Mouse (Mus musculus) limb, embryonic 14.5 days (tissue): ENCODE data around the gene Arrdc1. TPM values are rescaled to one million over a fixed set of nuclear protein-coding genes. Genes with fewer than 3 reads are reported as not detected.

Experiments
- ATAC-seq: fragments of 200-750 bp; cut with Nextera tagmentation; 2 replicates; pipeline ENCODE4 v1.8.0; 2017; ENCODE audit warnings: low read depth, moderate number of reproducible peaks, moderate TSS enrichment; ENCODE audit not compliant: low FRiP score
- DNase-seq: peaks from one replicate; pipeline ENCODE4 v3.0.0-alpha.2; 2015; ENCODE audit warnings: low spot score
- H3K27ac ChIP-seq: fragments of 300-500 bp; sonication (generic); replicated peaks from 2 replicates; pipeline ENCODE4 v1.5.1; 2014; ENCODE audit warnings: low read depth, mild to moderate bottlenecking, low read length, moderate library complexity, mixed read lengths
- H3K27me3 ChIP-seq: fragments of 300-500 bp; sonication (generic); 2 replicates; pipeline ENCODE4 v1.6.1; 2014; ENCODE audit warnings: low read length, mixed read lengths; ENCODE audit not compliant: control insufficient read depth, insufficient read depth
- H3K36me3 ChIP-seq: fragments of 300-500 bp; sonication (generic); 2 replicates; pipeline ENCODE4 v1.6.1; 2014; ENCODE audit warnings: mild to moderate bottlenecking, low read length, moderate library complexity, mixed read lengths; ENCODE audit not compliant: control insufficient read depth, insufficient read depth
- H3K4me1 ChIP-seq: fragments of 300-500 bp; sonication (generic); 2 replicates; pipeline ENCODE4 v1.6.1; 2014; ENCODE audit warnings: antibody characterized with exemption, low read length, mixed read lengths; ENCODE audit not compliant: control insufficient read depth, insufficient read depth
- H3K4me2 ChIP-seq: fragments of 300-500 bp; sonication (generic); replicated peaks from 2 replicates; pipeline ENCODE4 v1.6.1; 2014; ENCODE audit warnings: low read depth, mild to moderate bottlenecking, low read length, moderate library complexity; ENCODE audit not compliant: severe bottlenecking
- H3K4me3 ChIP-seq: fragments of 300-500 bp; sonication (generic); replicated peaks from 2 replicates; pipeline ENCODE4 v1.5.1; 2014; ENCODE audit warnings: low read length
- H3K9ac ChIP-seq: fragments of 300-500 bp; sonication (generic); 2 replicates; pipeline ENCODE4 v1.6.1; 2014; ENCODE audit warnings: mild to moderate bottlenecking, low read depth, low read length, moderate library complexity; ENCODE audit not compliant: severe bottlenecking
- H3K9me3 ChIP-seq: fragments of 300-500 bp; sonication (generic); 2 replicates; pipeline ENCODE4 v1.6.1; 2016; ENCODE audit warnings: low read length; ENCODE audit not compliant: control insufficient read depth
- POLR2A ChIP-seq: fragments of 200-500 bp; IDR thresholded peaks from 2 replicates; pipeline ENCODE4 v1.8.0; 2012; ENCODE audit warnings: inconsistent platforms, mild to moderate bottlenecking, moderate library complexity, borderline replicate concordance; ENCODE audit not compliant: insufficient read depth, insufficient read length; ENCODE audit errors: extremely low read depth
- WGBS: fragments of 180-500 bp; shearing (Covaris S2); extraction: QIAGEN DNeasy Blood & Tissue Kit; methylation state at CpG from one replicate; pipeline ENCODE4 v1.1.7; 2014; 5-methylcytosine and 5-hydroxymethylcytosine counted together
- polyA plus RNA-seq, 2 experiments: library from polyadenylated mRNA; depleted of rRNA in 1 of 2; stranded (reverse) in 1 of 2; unstranded in 1 of 2; fragments of >200 nt; fragmentation: Nextera tagmentation in 1 of 2; extraction: Ambion mirVana in 1 of 2; gene quantifications; 2 replicates each; pipeline versions ENCODE4 v1.2.1 to v1.2.3; 2012 to 2014

The Arrdc1 gene
- polyA plus RNA-seq, 2 experiments: 34.1 to 65.0 TPM

DNA sequence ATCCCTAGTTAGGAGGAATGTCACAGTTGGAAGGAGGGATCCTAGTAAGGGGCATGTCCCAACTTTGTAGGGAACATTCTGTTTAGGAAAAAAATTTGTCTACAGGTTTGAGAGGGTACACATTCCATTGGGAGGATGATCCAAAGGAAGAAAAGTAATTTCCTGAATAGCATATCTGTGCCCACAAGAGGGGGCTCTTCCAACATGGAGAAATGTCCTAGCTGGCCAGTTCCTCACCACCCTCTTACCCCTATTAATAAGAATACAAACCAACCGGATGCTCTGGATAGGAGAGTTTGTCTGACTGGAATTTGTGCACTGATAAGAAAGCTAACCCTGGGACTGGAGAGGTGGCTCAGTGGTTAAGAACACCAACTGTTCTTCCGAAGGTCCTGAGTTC, 11.5 kb downstream of the Arrdc1 start:
- no peaks in the 10 kb centered on the region for H3K4me1 ChIP-seq
- H3K9me3 ChIP-seq: no peaks in the 10 kb centered on the region
- TF ChIP-seq POLR2A: no peak
- WGBS: 54% methylated on average over 2 of the region's 2 CpGs
- no peaks in the 10 kb centered on the region for H3K27me3 ChIP-seq
- H3K4me3 ChIP-seq: no peak overlapping the region
- H3K9ac ChIP-seq: no peak overlapping the region
- no peak overlapping the region for H3K4me2 ChIP-seq
- 0 out of 2 replicates have a peak, but pooled peaks cover 3% of the 10 kb centered on the region for H3K36me3 ChIP-seq
- ATAC-seq (no peak), DNase-seq (no peak)
- H3K27ac ChIP-seq: no peak overlapping the region

DNA sequence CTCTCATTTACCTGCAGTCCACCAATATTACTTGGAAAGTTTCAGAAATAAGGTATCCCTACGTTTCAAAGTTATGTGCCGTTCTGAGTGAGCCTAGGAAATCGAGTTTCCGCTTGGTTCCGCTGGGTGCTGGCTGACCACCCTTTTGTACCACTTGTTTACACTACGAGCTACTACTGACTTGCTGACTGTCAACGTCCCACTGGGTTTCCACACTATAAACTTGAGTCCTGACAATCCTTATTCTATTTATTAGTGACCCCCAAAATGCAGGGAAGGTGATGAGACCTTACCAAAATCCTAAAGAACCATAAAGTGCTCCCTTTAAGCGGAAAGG, 15.2 kb downstream of the Arrdc1 start:
- peak; percentile 41 for ATAC-seq
- WGBS: 8% methylated on average over 8 of the region's 8 CpGs

GRCm38 (mm10) chr2:24918930-24919838, 15.9 kb downstream of the Arrdc1 start, which contains the start of gene Ehmt1:
Gene Ehmt1, minus strand, starts transcription at chr2:24919614.
- Histone ChIP-seq H3K4me2 (peak within 1 kb of the TSS; percentile 61), H3K9ac (peak within 1 kb of the TSS; percentile 99), H3K4me3 (peak within 1 kb of the TSS; percentile 97), H3K36me3 (no peaks in the 10 kb centered on the region), H3K4me1 (peaks cover 9% of the 10 kb centered on the region), H3K27ac (peak within 1 kb of the TSS; percentile 96), H3K27me3 (no peaks in the 10 kb centered on the region), H3K9me3 (no peaks in the 10 kb centered on the region)
- DNase-seq (peak; percentile 91), ATAC-seq (peak; percentile 99)
- WGBS: under 1% methylated on average over 89 of the region's 112 CpGs
- peak; percentile 68; the same call in 1 of the 2 replicates for TF ChIP-seq POLR2A

More for the DNA sequence above, 15.2 kb downstream of the Arrdc1 start:
- H3K27ac ChIP-seq: peak overlapping the region; percentile 96; the same call in 1 of the 2 replicates
- no peak for TF ChIP-seq POLR2A
- DNase-seq: no peak
- H3K9me3 ChIP-seq: no peaks in the 10 kb centered on the region
- H3K4me1 ChIP-seq: peaks cover 9% of the 10 kb centered on the region
- H3K4me3 ChIP-seq: peak overlapping the region; percentile 97
- no peaks in the 10 kb centered on the region for H3K27me3 ChIP-seq
- H3K4me2 ChIP-seq: peak overlapping the region; percentile 61
- H3K36me3 ChIP-seq: no peaks in the 10 kb centered on the region
- peak overlapping the region; percentile 99 for H3K9ac ChIP-seq

GRCm38 (mm10) chr2:24914762-24915161, 20.3 kb downstream of the Arrdc1 start:
- Histone ChIP-seq H3K4me3 (no peak overlapping the region), H3K4me1 (peaks cover 9% of the 10 kb centered on the region), H3K36me3 (0 out of 2 replicates have a peak, but pooled peaks cover 7% of the 10 kb centered on the region), H3K9me3 (no peaks in the 10 kb centered on the region), H3K27ac (no peak overlapping the region), H3K4me2 (no peak overlapping the region), H3K9ac (no peak overlapping the region), H3K27me3 (no peaks in the 10 kb centered on the region)
- DNase-seq (no peak), ATAC-seq (no peak)
- no peak for TF ChIP-seq POLR2A
- 97% methylated on average over 3 of the region's 3 CpGs for WGBS

- H3K27me3 ChIP-seq: no peaks in the 10 kb centered on the region
- H3K9ac ChIP-seq: no peak overlapping the region
- DNase-seq (no peak), ATAC-seq (no peak)
- no peak overlapping the region for H3K27ac ChIP-seq
- no peaks in the 10 kb centered on the region for H3K9me3 ChIP-seq
- no peak for TF ChIP-seq POLR2A
- no peak overlapping the region for H3K4me3 ChIP-seq
- H3K4me1 ChIP-seq: peaks cover 3% of the 10 kb centered on the region
- H3K4me2 ChIP-seq: no peak overlapping the region
- 0 out of 2 replicates have a peak, but pooled peaks cover 7% of the 10 kb centered on the region for H3K36me3 ChIP-seq
Measured at GRCm38 (mm10) chr2:24912589-24912988, 22.5 kb downstream of the Arrdc1 start.
